Mouse (Mus musculus) frontal cortex, postnatal 10 days (tissue): ENCODE measurements at regions not wholly inside any gene's neighbourhood (a gene's known extent, or its start where the extent isn't known, plus 50 kb on each side); places are given as distances from the start of the nearest gene placed in this dataset.
"Not testable (repeated sequence)": the region's sequence is repeated elsewhere in the genome, so short reads cannot be mapped to it uniquely, and the experiment has no call there.

Experiments
- DNase-seq, 2 experiments: peaks; one replicate each; pipeline ENCODE4 v3.0.0; 2022; ENCODE audit warnings: low spot score in 2 of 2, mixed read lengths in 1 of 2

GRCm38 (mm10) chr8:20285523-20285922 is 77.5 kb downstream of the Gm15319 start:
- not testable (repeated sequence) for DNase-seq

- not testable (repeated sequence) for DNase-seq
Observed at GRCm38 (mm10) chr8:20284856-20285255, 78.2 kb downstream of the Gm15319 start.

GRCm38 (mm10) chr8:20283141-20283540 is 79.9 kb downstream of the Gm15319 start:
- not testable (repeated sequence) for DNase-seq

DNA sequence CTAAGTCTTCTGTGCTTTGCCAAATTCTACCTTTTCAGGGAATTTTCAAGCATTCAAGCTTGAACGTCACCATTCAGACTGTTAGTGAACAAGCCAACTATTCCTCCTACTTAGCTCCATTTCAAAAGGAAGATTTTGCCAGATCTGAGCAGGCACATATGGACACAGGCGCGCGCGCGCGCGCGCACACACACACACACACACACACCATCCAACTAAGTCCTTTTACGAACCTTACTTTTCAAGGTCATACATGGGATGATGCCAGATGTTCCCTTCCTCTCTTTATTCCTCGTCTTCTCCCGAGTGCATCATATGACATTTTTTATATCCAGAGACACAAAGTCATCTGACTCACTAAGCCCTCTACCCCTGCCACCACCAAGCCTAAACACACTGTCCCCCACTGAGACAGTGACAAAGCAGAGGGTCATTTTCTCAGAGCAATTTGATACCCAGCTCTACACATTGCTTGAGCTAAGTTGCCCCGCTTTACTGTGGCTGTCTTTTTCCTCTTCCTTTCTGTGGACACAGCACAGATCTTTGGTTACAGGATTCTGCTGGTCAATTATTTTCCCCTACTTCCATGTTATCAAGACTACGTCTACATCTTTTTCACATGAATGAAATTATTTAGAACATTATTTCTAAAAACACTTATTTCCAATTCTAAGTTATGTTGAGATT is 81.7 kb downstream of the Gm15319 start:
- not testable (repeated sequence) for DNase-seq

- not testable (repeated sequence) for DNase-seq
Observed at GRCm38 (mm10) chr8:20277701-20278100, 85.3 kb downstream of the Gm15319 start.

DNA sequence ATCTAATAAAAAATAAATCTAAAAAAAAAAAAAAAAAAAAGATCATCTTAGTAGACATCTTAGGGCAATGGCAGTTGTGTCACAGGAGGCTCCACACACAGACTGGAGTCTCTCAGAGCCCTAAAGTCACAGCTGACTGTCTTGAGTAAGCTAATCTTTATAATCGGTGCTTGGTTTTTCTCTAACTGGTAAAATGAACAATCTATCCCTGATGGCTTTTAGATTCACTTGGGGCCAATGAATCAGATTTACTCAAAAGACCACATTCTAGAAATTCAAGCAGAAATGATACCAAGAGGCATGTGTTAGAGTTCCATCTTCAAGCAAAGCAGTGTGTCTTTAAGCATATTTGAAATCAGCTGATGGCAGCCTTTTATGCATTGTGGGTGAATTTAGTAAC is 86.3 kb downstream of the Gm15319 start:
- DNase-seq = not testable (repeated sequence)

GRCm38 (mm10) chr8:20273844-20274243 is 89.2 kb downstream of the Gm15319 start:
- not testable (repeated sequence) for DNase-seq

- peak in 1 of 2 experiments; percentile 39 for DNase-seq
Observed at GRCm38 (mm10) chr8:20267520-20268127, 95.4 kb downstream of the Gm15319 start.

- peak in 1 of 2 experiments; percentile 60 for DNase-seq
Observed at GRCm38 (mm10) chr8:20266776-20267175, 96.2 kb downstream of the Gm15319 start.

DNA sequence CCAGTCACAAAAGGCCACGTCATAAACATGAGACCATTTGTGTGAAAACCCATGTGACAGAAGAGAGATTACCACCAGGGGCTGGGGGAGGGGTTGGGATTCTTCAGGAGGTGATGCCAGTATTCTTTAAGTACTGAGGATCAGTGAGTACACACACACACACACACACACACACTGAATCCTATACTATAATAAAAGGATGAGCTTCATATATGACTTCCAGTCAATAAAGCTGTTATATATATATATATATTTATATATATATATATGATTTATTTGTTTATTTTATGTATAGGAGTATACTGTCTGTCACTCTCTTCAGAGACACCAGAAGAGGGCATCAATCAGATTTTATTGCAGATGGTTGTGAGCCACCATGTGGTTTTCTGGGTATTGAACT is 98.4 kb downstream of the Gm15319 start:
- DNase-seq = not testable (repeated sequence)

DNA sequence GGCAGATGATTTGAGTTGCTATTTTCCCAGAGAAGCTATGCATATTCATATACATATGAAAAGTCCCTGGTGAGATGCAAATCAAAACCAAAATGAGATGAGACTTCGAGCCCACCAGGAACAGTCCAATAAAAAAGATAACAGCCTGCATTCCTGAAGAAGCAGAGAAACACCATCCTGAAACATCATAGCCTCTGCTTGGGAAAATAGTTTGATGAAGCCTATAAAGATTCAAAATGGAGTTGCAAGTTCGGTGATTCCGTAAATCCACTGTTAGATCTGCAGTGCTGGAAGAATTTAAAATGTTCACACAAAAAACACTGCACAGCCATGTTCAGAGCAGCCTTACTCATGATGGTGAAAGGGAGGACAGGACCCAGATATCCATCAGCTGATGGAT is 98.9 kb downstream of the Gm15319 start:
- peak in 1 of 2 experiments; percentile 26 for DNase-seq

DNA sequence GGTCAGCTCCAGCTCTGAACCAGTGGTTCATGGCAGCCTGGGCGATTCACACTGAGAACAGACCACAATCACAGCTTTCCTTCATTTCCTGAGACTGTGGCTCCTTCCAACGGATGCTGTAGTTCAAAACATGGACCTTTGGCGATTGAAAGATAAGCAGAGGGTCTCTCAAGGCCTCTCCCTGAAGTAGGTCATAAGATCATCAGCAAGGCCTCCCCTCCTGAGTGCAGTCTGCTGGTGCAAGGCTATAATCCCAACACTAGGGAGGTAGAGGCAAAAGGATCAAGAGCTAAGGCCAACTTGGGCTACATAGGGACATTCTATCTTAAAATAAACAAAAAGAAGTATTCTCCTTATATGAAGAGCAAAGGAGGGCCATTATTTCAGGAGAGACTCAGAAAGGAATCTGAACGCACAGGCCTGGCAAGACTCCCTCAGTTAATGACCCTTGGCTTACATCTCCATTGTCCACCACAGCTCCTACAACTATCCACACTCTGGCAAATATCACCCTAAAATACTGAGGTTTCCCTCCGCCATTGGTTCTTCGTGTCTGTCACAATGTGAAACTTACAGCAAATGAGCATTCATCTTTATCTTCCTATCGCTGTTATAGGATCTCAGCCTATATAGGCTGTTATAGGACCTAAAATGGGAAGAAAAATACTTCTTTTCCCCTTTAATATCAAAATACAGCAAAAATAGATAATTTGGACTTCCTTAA is 100.0 kb downstream of the Gm15319 start:
- not testable (repeated sequence) for DNase-seq

- DNase-seq = not testable (repeated sequence)
Observed at GRCm38 (mm10) chr8:20262253-20262652, 100.8 kb downstream of the Gm15319 start.

DNA sequence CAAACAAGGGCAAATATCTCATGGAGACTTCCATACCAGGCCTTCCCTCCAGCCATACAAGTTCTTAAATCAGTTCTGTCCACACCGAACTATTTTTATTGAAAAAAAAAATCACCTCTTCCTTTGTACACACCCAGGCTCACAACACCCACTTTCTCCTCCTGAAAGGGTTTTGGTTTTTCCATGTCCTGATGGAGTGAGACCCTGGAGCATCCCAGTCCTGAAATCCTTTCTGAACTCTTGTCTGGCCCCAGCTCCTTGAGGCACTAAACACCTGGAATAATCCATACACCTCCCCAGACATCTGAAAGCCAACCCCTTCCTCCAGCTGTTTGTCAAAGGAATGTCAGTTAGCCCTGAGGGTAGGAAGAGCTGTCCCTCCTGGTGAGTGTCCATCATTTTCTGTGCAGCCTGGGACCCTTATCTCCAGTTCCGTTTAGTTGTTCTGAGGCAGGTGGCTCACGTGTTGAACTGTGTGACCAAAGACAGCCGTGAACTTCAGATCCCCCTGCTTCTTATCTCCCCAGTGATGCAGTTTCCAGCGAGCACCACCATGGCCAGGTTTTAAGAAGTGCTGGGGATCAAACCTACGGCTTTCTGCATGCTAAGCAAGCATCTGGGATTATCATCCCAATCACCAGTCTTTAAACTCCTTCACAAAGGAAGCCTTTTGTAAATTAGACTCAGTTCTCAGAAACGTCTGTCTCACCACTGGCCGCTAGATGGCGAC is 101.4 kb downstream of the Gm15319 start:
- not testable (repeated sequence) for DNase-seq

- peak in 1 of 2 experiments; percentile 66 for DNase-seq
Observed at GRCm38 (mm10) chr8:20261007-20261406, 102.0 kb downstream of the Gm15319 start.

GRCm38 (mm10) chr8:20260125-20260640 is 102.8 kb downstream of the Gm15319 start:
- DNase-seq = not testable (repeated sequence)

DNA sequence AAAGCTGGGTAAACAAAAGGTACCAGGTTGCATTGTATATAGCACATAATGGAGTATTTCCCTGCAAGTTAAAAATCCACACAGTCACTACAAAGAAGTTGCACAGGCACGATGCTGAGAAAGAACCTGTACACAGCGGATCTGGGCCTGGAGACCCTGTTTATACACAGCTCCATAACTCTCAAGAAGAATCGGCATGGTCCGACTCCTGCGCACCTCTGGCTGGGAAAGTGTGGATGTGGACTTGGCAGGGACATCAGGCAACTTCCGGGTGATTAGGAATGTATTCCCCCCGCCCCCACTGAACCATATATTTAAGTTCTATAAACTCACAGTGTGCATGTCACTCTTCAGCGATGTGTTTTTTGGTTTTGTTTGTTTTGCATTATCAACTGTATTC is 103.3 kb downstream of the Gm15319 start:
- not testable (repeated sequence) for DNase-seq
